Mouse (Mus musculus): ENCODE results near the gene Nckap5. TPM values are rescaled to one million over a fixed set of nuclear protein-coding genes. Genes with fewer than 3 reads are reported as not detected.

Gene Nckap5
- polyA plus RNA-seq, 1 experiment from 2014 or later, result 12.3 TPM

GRCm38 (mm10) chr1:126617464-126618041, 213.0 kb downstream of the Nckap5 start:
- WGBS, result 38% methylated on average over 9 of the region's 9 CpGs
- no peak overlapping the region for H3K9ac ChIP-seq (ENCODE audit: low read depth, low read length)
- no peak for ATAC-seq

GRCm38 (mm10) chr1:126616964-126617363, 213.6 kb downstream of the Nckap5 start:
- Histone ChIP-seq H3K27me3 (replicated peaks; ENCODE audit: control insufficient read depth, insufficient read depth, low read length) (no peaks in the 10 kb centered on the region), H3K36me3 (ENCODE audit: control insufficient read depth, insufficient read depth) (no peaks in the 10 kb centered on the region), H3K4me2 (replicated peaks; ENCODE audit: low read depth) (no peak overlapping the region), H3K4me3 (ENCODE audit: low read depth, low read length) (no peak overlapping the region), H3K4me1 (replicated peaks; ENCODE audit: control insufficient read depth, insufficient read depth, low read length) (no peaks in the 10 kb centered on the region), H3K9me3 (ENCODE audit: control insufficient read depth) (no peaks in the 10 kb centered on the region), H3K9ac (ENCODE audit: low read depth, low read length) (no peak overlapping the region), H3K27ac (ENCODE audit: low read depth, low read length) (no peak overlapping the region)
- ATAC-seq, result no peak
- TF ChIP-seq CTCF (IDR thresholded peaks at IDR 0.05; ENCODE audit: low read depth), result no peak
- 19% methylated on average over 5 of the region's 5 CpGs for WGBS

More at GRCm38 (mm10) chr1:126617464-126618041, 213.0 kb downstream of the Nckap5 start:
- Histone ChIP-seq H3K4me2 (replicated peaks; ENCODE audit: low read depth) (no peak overlapping the region), H3K36me3 (ENCODE audit: control insufficient read depth, insufficient read depth) (no peaks in the 10 kb centered on the region), H3K27me3 (replicated peaks; ENCODE audit: control insufficient read depth, insufficient read depth, low read length) (no peaks in the 10 kb centered on the region), H3K9me3 (ENCODE audit: control insufficient read depth) (no peaks in the 10 kb centered on the region), H3K4me1 (replicated peaks; ENCODE audit: control insufficient read depth, insufficient read depth, low read length) (no peaks in the 10 kb centered on the region), H3K27ac (ENCODE audit: low read depth, low read length) (no peak overlapping the region), H3K4me3 (ENCODE audit: low read depth, low read length) (no peak overlapping the region)
- TF ChIP-seq CTCF (IDR thresholded peaks at IDR 0.05; ENCODE audit: low read depth), result no peak

- no peaks in the 10 kb centered on the region for H3K36me3 ChIP-seq (ENCODE audit: control insufficient read depth, insufficient read depth)
- no peaks in the 10 kb centered on the region for H3K4me1 ChIP-seq (replicated peaks; ENCODE audit: control insufficient read depth, insufficient read depth, low read length)
- no peak overlapping the region for H3K27ac ChIP-seq (ENCODE audit: low read depth, low read length)
- no peak overlapping the region for H3K9ac ChIP-seq (ENCODE audit: low read depth, low read length)
- WGBS, result 87% methylated on average over 4 of the region's 4 CpGs
- peak; percentile 34 for TF ChIP-seq CTCF (IDR thresholded peaks at IDR 0.05; ENCODE audit: low read depth)
- no peak for ATAC-seq
- no peak overlapping the region for H3K4me2 ChIP-seq (replicated peaks; ENCODE audit: low read depth)
- H3K27me3 ChIP-seq (replicated peaks; ENCODE audit: control insufficient read depth, insufficient read depth, low read length), result no peaks in the 10 kb centered on the region
- H3K9me3 ChIP-seq (ENCODE audit: control insufficient read depth), result no peaks in the 10 kb centered on the region
- no peak overlapping the region for H3K4me3 ChIP-seq (ENCODE audit: low read depth, low read length)
Measured at GRCm38 (mm10) chr1:126612916-126613315, 217.7 kb downstream of the Nckap5 start.

GRCm38 (mm10) chr1:126608586-126608985, 222.0 kb downstream of the Nckap5 start:
- 91% methylated on average over 4 of the region's 4 CpGs for WGBS
- no peaks in the 10 kb centered on the region for H3K36me3 ChIP-seq (ENCODE audit: control insufficient read depth, insufficient read depth)

GRCm38 (mm10) chr1:126606189-126607080, 224.2 kb downstream of the Nckap5 start:
- no peaks in the 10 kb centered on the region for H3K27me3 ChIP-seq (replicated peaks; ENCODE audit: control insufficient read depth, insufficient read depth, low read length)
- no peak overlapping the region for H3K27ac ChIP-seq (ENCODE audit: low read depth, low read length)
- WGBS, result 92% methylated on average over 14 of the region's 14 CpGs
- no peaks in the 10 kb centered on the region for H3K4me1 ChIP-seq (replicated peaks; ENCODE audit: control insufficient read depth, insufficient read depth, low read length)
- H3K9ac ChIP-seq (ENCODE audit: low read depth, low read length), result no peak overlapping the region
- H3K4me2 ChIP-seq (replicated peaks; ENCODE audit: low read depth), result no peak overlapping the region
- no peaks in the 10 kb centered on the region for H3K9me3 ChIP-seq (ENCODE audit: control insufficient read depth)
- no peak for ATAC-seq
- TF ChIP-seq CTCF (IDR thresholded peaks at IDR 0.05; ENCODE audit: low read depth), result no peak
- no peaks in the 10 kb centered on the region for H3K36me3 ChIP-seq (ENCODE audit: control insufficient read depth, insufficient read depth)
- no peak overlapping the region for H3K4me3 ChIP-seq (ENCODE audit: low read depth, low read length)

More at GRCm38 (mm10) chr1:126608586-126608985, 222.0 kb downstream of the Nckap5 start:
- ATAC-seq, result no peak
- Histone ChIP-seq H3K27ac (ENCODE audit: low read depth, low read length) (no peak overlapping the region), H3K4me2 (replicated peaks; ENCODE audit: low read depth) (no peak overlapping the region), H3K27me3 (replicated peaks; ENCODE audit: control insufficient read depth, insufficient read depth, low read length) (no peaks in the 10 kb centered on the region), H3K4me3 (ENCODE audit: low read depth, low read length) (no peak overlapping the region), H3K9me3 (ENCODE audit: control insufficient read depth) (no peaks in the 10 kb centered on the region), H3K4me1 (replicated peaks; ENCODE audit: control insufficient read depth, insufficient read depth, low read length) (no peaks in the 10 kb centered on the region), H3K9ac (ENCODE audit: low read depth, low read length) (no peak overlapping the region)
- TF ChIP-seq CTCF (IDR thresholded peaks at IDR 0.05; ENCODE audit: low read depth), result no peak

- Histone ChIP-seq H3K36me3 (ENCODE audit: control insufficient read depth, insufficient read depth) (no peaks in the 10 kb centered on the region), H3K4me1 (replicated peaks; ENCODE audit: control insufficient read depth, insufficient read depth, low read length) (no peaks in the 10 kb centered on the region), H3K27me3 (replicated peaks; ENCODE audit: control insufficient read depth, insufficient read depth, low read length) (no peaks in the 10 kb centered on the region), H3K27ac (ENCODE audit: low read depth, low read length) (peak overlapping the region; percentile 12; the same call in 1 of the 2 replicates), H3K4me2 (replicated peaks; ENCODE audit: low read depth) (peak overlapping the region; percentile 58), H3K9me3 (ENCODE audit: control insufficient read depth) (no peaks in the 10 kb centered on the region), H3K4me3 (ENCODE audit: low read depth, low read length) (peak overlapping the region; percentile 24; the same call in 1 of the 2 replicates), H3K9ac (ENCODE audit: low read depth, low read length) (no peak overlapping the region)
- 29% methylated on average over 9 of the region's 9 CpGs for whole genome bisulfite sequencing
- peak; percentile 83 for ATAC-seq
- TF ChIP-seq CTCF (IDR thresholded peaks at IDR 0.05; ENCODE audit: low read depth), result no peak
Measured at GRCm38 (mm10) chr1:126604551-126604950, 226.0 kb downstream of the Nckap5 start.
